Mouse (Mus musculus) cerebellum, postnatal 10 days (tissue): ENCODE results near the gene Ptcd2.

Experiments
- DNase-seq, 2 experiments: peaks; one replicate each; pipeline ENCODE4 v3.0.0; 2021; ENCODE audit warnings: mixed read lengths in 2 of 2

Ptcd2 gene

DNA sequence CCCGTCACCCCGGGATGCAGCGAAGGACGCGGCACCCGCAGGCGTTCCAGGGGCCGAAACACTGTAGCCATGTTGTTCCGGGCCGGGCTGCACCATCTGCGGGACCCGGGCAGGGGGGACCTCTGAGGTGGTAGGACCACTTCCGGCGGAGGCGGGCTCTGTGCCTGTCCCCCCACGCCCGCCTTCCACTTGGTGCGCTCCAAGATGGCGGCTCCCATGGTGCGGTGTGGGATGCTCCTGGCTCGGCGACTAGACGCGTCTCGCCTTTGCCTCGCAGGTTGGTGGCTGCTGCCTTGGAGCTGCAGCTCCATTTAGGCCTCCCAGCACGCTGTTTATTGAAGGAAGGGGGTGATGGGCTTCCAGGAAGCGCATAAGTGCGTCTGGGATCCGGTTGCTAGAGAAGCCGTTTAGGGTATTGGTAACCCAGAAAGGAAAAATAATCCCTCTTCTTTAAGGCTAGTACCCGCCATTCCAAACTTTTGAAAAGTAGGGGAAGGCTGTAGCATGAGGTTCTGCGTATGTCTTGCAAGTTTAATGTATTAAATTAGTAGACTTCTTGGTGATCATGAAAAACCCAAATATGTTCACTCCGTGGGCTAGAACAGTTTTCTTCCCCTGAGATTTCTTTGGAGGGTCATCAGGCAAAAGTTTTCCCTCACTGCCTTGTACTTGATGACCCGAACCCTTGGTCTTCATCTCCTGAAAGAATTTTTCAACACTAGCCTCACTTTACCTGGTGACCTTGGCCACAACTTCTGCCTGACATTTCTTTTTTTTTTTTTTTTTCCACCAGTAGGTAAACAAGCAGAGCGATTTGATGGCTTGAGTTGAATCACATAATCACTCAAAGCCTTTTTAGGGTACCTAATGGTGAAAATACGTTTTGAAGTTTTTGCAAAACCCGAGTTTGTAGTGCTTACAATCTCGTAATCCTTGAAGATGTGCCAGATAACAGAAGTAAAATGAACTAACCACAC lies at the start of gene Ptcd2, which contains the start of gene Mrps27:
Gene Ptcd2 (minus strand): TSS at position 107 of the 977 bp plus-strand sequence.
Gene Mrps27 (plus strand): TSS at position 188 of the 977 bp plus-strand sequence.
- DNase-seq, result peak; percentile 98 to 99

DNA sequence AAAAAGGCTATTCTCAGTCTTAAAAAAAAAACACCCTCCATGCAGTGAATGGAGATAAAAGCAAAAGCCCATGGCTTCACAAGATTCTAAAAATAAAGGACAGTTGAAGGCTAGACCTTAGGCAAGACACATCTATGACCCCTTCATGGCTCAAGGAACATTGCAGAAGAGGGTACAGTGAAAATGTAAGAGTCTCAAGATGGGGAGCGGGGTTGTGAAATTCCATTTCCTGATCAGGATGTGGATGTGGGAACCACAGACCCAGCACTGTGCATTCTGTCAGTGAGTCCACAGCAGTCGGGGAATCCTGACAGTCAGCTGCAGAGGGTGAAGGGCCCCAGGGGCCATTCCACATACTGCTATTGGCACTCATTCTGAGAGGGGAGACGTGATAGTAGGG lies 48.6 kb upstream of the Ptcd2 start:
- no peak for DNase-seq

DNA sequence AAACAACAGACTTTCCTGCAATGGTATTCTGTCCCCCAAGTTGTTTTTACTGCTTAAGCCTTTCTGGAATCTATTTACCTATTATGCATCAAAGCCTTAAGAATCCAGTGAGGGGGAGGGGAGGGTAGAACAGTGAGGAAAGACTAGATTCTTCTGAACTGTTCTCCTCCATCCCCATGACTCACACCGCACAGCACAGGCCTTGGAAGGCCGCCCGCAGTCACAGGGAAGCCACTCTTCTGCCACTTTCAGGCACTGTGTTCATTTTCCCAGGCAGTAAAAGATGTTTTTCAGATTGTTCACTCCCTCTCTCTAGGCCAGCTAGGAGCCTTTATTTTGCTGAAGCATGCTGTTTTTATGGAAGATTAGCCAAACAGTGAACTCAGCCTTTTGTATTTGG lies 46.9 kb upstream of the Ptcd2 start:
- DNase-seq, result peak; percentile 67 to 75

- DNase-seq, result no peak
These were observed 43.7 kb upstream of the Ptcd2 start for GRCm38 (mm10) chr13:99387901-99388811.

DNA sequence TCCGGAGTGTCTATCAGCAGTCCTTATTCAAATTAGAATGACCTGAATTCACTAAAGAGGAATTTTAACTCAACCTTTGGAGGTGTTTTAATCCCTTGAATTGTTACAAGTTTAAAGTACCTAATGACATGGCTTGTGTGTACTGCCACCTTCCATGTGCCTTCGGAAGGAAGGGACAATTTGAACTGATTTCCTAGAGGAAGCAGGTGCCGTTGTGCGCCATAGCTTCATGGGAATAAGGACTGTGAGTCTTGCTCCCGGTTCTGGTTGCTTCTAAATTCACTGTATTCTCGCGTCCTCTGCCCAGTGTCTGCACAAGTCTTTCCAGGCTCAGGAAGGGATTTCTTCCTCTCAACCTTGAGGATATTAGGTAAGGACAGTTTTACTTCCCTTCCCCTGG lies 41.8 kb upstream of the Ptcd2 start:
- no peak for DNase-seq

- no peak for DNase-seq
These were observed 41.4 kb upstream of the Ptcd2 start for GRCm38 (mm10) chr13:99385911-99386310.

DNA sequence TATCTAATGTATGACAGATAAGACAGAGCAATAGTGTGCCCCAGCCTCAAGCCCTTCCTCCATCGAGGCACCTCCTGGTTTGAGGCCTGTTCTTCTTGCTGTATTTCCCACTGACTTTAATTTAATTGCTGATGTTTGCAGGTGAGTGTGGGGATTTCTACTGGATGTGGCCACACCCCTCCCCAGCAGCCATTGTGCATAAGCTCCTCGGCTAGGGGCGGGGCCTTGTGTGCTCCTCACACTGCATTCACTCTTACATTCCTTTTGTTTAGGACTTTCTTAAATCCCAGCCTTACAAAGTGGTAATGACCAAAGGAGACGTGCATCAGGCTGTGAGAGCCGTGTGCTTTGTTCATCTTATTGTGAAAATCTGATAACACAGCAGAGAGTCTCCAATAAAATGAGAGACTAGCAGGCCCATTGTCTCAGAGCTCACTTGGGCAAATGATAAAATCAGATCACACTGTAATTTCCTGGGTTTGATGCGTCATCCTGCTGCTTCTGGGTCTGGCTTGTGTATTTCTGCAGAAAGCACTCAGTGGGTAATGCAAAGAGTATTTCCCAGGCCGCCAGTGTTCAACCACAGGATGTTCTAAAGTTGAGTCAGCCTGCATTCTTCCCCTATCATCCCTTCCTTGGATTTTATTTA lies 40.2 kb upstream of the Ptcd2 start:
- no peak for DNase-seq

DNA sequence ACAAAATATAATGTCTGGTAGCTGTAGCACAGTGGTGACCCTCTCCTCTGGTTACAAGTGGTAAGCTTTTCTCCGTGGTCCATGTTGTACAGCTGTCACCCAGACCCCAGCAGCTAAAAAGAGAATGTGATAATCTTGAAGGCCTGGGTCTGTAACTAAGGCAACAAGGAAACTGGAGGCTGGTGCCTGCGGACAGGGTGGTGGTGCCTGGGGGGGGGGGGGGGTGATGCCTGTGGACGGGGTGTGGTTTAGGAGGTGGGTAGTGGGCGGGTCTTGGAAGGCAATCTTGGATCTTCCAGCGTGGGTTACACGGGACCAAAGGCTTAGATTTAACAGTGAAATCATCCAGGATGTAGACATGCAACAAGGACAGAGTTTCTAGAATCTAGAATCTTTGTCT lies 37.9 kb upstream of the Ptcd2 start:
- no peak for DNase-seq

GRCm38 (mm10) chr13:99378223-99378622 lies 33.7 kb upstream of the Ptcd2 start:
- DNase-seq, result no peak

- no peak for DNase-seq
These were observed 32.5 kb upstream of the Ptcd2 start for GRCm38 (mm10) chr13:99377055-99377454.

- peak; percentile 93 to 97 for DNase-seq
These were observed 31.0 kb upstream of the Ptcd2 start for GRCm38 (mm10) chr13:99375550-99375949.

DNA sequence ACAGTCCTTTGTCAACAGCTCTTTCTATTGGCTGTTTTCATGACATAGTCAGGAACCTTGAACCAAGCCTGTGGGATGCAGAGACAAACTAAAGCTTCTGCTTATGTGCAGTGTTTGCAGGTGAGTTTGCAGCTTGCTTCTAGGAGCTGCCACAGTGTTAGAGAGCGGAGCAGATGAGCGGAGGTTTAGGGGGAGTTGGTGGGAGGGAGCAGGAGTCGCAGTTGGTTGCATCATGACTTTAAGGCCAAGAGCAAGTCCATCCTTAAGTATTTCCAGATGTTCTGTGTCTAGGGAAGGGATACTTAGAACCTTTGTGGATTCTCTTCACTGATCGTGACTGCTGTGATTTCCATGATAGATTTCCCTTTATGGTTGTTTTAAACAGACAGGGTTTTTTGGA lies 29.7 kb upstream of the Ptcd2 start:
- no peak for DNase-seq

DNA sequence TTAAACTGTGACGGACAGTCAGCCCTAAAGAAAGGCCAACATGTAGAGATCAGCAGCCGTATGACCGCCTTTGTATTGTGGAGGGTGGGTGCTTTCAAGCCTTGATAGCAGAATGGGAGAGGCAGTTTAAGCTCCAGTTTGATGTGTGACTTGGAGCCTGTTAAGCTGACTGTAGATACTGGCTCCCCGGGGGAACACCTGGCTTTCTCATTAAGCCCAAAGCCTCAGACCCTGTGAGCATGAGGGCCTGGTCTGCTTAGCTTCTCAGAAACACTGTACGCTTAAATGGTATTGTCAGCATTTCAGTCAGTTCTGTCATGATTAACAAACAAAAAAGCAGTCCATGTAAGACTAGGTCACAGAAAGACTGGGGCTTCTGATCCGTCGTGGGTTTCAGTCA lies 29.2 kb upstream of the Ptcd2 start:
- DNase-seq, result no peak

- no peak for DNase-seq
These were observed 26.8 kb upstream of the Ptcd2 start for GRCm38 (mm10) chr13:99371285-99371684.

- DNase-seq, result peak; percentile 87 to 89
These were observed 24.6 kb upstream of the Ptcd2 start for GRCm38 (mm10) chr13:99369103-99369502.

DNA sequence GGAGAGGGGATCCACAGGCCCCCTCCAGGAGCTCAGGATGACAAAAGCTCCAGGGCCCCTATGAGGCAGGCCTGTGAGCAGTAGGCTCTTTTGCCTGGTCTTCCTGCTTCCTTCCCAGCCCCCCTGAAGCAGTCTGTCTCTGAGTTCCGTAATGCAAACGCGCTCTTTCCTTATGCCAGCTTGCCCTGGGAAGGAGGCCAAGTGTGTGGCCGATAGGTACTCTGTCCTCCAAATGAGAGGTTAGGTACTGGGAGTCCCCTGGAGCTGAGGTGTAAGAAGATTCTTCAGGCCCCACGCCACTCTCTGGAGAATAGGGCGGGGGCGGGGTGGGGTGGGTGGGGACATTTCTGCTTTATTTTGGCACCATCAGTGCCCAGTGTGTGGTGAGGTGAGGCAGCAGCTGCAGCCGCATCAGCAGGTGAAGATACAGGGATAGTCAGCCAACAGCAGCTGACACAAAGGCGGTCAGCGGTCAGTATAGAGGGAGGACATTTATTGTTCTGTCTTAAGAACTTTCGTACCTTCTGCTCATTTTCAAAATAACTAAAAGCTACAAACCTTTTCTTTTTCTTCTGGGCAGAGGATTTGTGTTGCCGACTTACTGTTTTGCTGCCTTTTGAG lies 23.2 kb upstream of the Ptcd2 start:
- peak; percentile 79 to 82 for DNase-seq

DNA sequence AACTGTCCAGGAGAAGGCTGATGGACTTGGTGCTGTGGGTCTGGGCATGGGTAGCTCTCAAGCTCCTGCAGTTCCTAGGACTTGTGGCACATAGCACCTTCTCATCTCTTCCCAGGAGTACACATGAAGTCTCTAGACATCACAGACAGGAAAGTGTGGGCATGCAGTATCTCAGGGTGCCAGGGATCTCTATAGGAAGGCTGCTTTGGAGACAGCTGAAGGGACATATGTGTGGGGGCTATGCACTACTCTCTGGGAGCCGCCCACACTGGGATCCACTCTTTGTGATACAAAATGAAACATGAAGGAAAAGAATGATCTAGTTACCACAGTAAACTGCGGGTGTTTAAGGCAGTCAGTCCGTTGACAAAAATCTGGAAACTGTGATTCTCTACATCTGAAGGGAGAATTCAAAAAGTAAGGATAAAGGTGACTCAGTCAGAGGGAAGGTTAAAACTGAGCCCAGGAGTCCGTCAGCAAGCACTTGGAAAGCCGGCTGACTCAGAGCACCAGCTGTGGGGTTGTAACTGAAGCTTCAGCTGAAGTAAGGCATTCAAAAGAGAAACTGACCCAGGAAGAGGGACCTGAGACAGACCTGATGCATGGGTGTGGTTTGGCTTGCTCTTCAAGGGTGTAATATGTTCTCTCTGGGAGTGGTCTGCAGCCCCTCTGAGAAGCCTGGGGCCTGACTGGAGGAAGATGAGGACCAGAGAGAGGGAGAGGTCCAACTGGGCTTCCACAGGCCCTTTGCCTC lies 22.1 kb upstream of the Ptcd2 start:
- DNase-seq, result no peak

- peak; percentile 58 to 73 for DNase-seq
These were observed 19.4 kb upstream of the Ptcd2 start for GRCm38 (mm10) chr13:99363866-99364265.

DNA sequence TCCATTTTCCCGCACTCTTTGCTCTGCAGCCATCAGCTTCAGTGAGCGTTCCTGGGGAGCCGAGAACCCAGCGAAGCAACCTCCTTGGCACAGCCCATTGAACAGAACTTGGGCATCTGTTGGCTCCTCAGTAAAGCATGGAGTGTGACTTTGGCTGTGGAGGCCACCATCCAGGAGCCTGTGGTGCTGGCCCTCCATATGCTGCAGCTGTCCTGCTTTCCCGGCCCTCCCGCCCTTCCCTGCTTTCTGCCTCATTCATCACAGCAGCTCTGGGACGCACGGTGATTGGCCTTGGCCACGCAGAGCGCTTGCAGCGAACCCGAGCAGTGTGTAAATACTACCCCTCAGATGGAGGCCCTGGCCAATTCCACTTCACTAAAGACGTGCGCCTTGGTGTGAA lies 14.4 kb upstream of the Ptcd2 start:
- DNase-seq, result peak; percentile 90 to 95

GRCm38 (mm10) chr13:99356428-99357265 lies 12.1 kb upstream of the Ptcd2 start:
- peak; percentile 48 to 55 for DNase-seq

GRCm38 (mm10) chr13:99355861-99356260 lies 11.4 kb upstream of the Ptcd2 start:
- DNase-seq, result no peak
